Mouse (Mus musculus) olfactory bulb, adult 2 months (tissue): Measurements from ENCODE around the gene Pidd1.

Experiments used
- CTCF ChIP-seq: fragments of 200-500 bp; IDR thresholded peaks from 2 replicates; pipeline ENCODE4 v1.5.1; 2012; ENCODE audit warnings: low read depth, mild to moderate bottlenecking, low read length, moderate library complexity; ENCODE audit not compliant: insufficient read depth
- POLR2A ChIP-seq: fragments of 200-500 bp; IDR thresholded peaks from 2 replicates; pipeline ENCODE4 v1.6.1; 2012; ENCODE audit warnings: mild to moderate bottlenecking, low read depth, low read length, moderate library complexity; ENCODE audit not compliant: insufficient read depth

GRCm38 (mm10) chr7:141465388-141466044 is 21.7 kb upstream of the Pidd1 start:
- TF ChIP-seq CTCF = no peak
- TF ChIP-seq POLR2A = no peak
